In the genomic region with DNA sequence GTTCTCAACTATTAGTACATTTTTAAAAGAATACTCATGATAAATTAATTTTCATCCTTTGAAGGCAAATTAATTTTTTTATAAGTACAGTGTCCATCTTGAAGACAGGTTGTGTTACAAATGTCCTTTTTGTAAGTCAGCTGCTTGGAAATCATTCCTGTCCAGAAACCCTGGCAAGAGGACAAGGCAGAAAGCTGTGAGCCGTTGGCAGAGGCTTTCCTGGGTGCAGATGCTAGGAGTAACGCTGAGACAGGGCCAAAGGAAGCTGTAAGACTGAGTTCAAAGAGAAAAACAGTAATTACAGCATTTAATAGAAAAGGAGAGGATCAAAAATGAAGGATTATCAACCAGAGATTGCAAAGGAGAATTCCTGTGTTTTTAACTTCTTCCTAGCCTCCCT, we compare ENCODE assay signal across 18 mouse cellular contexts. TPM values are rescaled to one million over a fixed set of nuclear protein-coding genes. Genes with fewer than 3 reads are reported as not detected.
DNase-seq lines count a peak whose midpoint lies in the region; ATAC-seq and TF ChIP-seq lines count a peak whose summit lies in the region.
"Had no signal": no experiment of that assay in that cellular context is flagged by ENCODE, and none has a peak within 500 bp of the region (broad histone marks: within the 10 kb centered on the region; RNA-seq: fewer than 3 reads in every experiment).

No protein-coding gene starts in this region.

- H3K4me1 ChIP-seq in hindbrain, embryonic 14.5 days (replicated peaks; ENCODE audit: control insufficient read depth, insufficient read depth, low read length) = no peaks in the 10 kb centered on the region
- H3K4me1 ChIP-seq in hindbrain, embryonic 13.5 days (replicated peaks) = no peaks in the 10 kb centered on the region
- no peaks in the 10 kb centered on the region for H3K4me1 ChIP-seq in intestine, embryonic 16.5 days (ENCODE audit: control insufficient read depth, insufficient read depth, low read length)
- H3K4me1 ChIP-seq: embryonic facial prominence, embryonic 10.5 days; intestine, embryonic 15.5 days; neural tube, embryonic 13.5 days had no signal

- no peak overlapping the region for H3K4me2 ChIP-seq in hindbrain, embryonic 14.5 days (replicated peaks)
- H3K4me2 ChIP-seq in hindbrain, embryonic 13.5 days = no peak overlapping the region
- H3K4me2 ChIP-seq in intestine, embryonic 16.5 days (ENCODE audit: low read depth, low read length) = no peak overlapping the region
- H3K4me2 ChIP-seq: intestine, embryonic 15.5 days; liver, embryonic 13.5 days; neural tube, embryonic 13.5 days had no signal

- TF ChIP-seq POLR2A in brain, embryonic 14.5 days (IDR thresholded peaks at IDR 0.05; ENCODE audit: borderline replicate concordance, extremely low read depth, insufficient read depth, insufficient read length, poor library complexity, severe bottlenecking) = no peak

- H3K27ac ChIP-seq in hindbrain, embryonic 14.5 days = peak overlapping the region; percentile 38; the same call in 1 of the 2 replicates
- H3K27ac ChIP-seq in hindbrain, embryonic 13.5 days = no peak overlapping the region
- H3K27ac ChIP-seq in gastrocnemius, adult 2 months = peak overlapping the region; percentile 86
- H3K27ac ChIP-seq in intestine, embryonic 16.5 days (ENCODE audit: low read length) = no peak overlapping the region
- H3K27ac ChIP-seq: embryonic facial prominence, embryonic 10.5 days; heart, adult 2 months; intestine, embryonic 15.5 days; liver, embryonic 13.5 days; neural tube, embryonic 13.5 days had no signal

- no peak overlapping the region for H3K4me3 ChIP-seq in hindbrain, embryonic 14.5 days (replicated peaks; ENCODE audit: low read length)
- no peak overlapping the region for H3K4me3 ChIP-seq in hindbrain, embryonic 13.5 days
- no peak overlapping the region for H3K4me3 ChIP-seq in gastrocnemius, adult 2 months
- no peak overlapping the region for H3K4me3 ChIP-seq in intestine, embryonic 16.5 days (ENCODE audit: low read length)
- H3K4me3 ChIP-seq: embryonic facial prominence, embryonic 10.5 days; erythroblast, embryonic 14.5 days; heart, adult 2 months; intestine, embryonic 15.5 days; liver, embryonic 13.5 days; neural tube, embryonic 13.5 days had no signal

- peaks cover 58% of the 10 kb centered on the region for H3K36me3 ChIP-seq in hindbrain, embryonic 14.5 days (replicated peaks; ENCODE audit: control insufficient read depth, insufficient read depth)
- H3K36me3 ChIP-seq in hindbrain, embryonic 13.5 days = peaks cover 40% of the 10 kb centered on the region
- H3K36me3 ChIP-seq in intestine, embryonic 16.5 days (ENCODE audit: control insufficient read depth, insufficient read depth, low read length) = 0 out of 2 replicates have a peak, but pooled peaks cover 18% of the 10 kb centered on the region

- H3K9me3 ChIP-seq in hindbrain, embryonic 14.5 days (ENCODE audit: control insufficient read depth, low read length) = no peaks in the 10 kb centered on the region
- no peaks in the 10 kb centered on the region for H3K9me3 ChIP-seq in hindbrain, embryonic 13.5 days
- H3K9me3 ChIP-seq in intestine, embryonic 16.5 days (ENCODE audit: control insufficient read depth, low read length) = no peaks in the 10 kb centered on the region
- H3K9me3 ChIP-seq: embryonic facial prominence, embryonic 10.5 days; intestine, embryonic 15.5 days; liver, embryonic 13.5 days; neural tube, embryonic 13.5 days had no signal

- TF ChIP-seq CTCF in brain, embryonic 14.5 days (IDR thresholded peaks at IDR 0.05; ENCODE audit: borderline replicate concordance, extremely low read depth, insufficient read depth, insufficient read length) = no peak
- no peak for TF ChIP-seq CTCF in gastrocnemius, adult 2 months (IDR thresholded peaks at IDR 0.05)

- intact Hi-C loops in gastrocnemius, adult 2 months (cut with DNase I) = no loop called here

- H3K27me3 ChIP-seq in hindbrain, embryonic 14.5 days (ENCODE audit: control insufficient read depth, insufficient read depth, low read length) = no peaks in the 10 kb centered on the region
- no peaks in the 10 kb centered on the region for H3K27me3 ChIP-seq in hindbrain, embryonic 13.5 days
- no peaks in the 10 kb centered on the region for H3K27me3 ChIP-seq in intestine, embryonic 16.5 days (replicated peaks; ENCODE audit: control insufficient read depth, insufficient read depth, low read length)
- H3K27me3 ChIP-seq: intestine, embryonic 15.5 days; liver, embryonic 13.5 days; neural tube, embryonic 13.5 days; Patski had no signal

- WGBS in hindbrain, embryonic 14.5 days = 78% methylated on average over 2 of the region's 2 CpGs
- WGBS in hindbrain, embryonic 13.5 days = 81% methylated on average over 2 of the region's 2 CpGs
- WGBS in intestine, embryonic 16.5 days = 58% methylated on average over 2 of the region's 2 CpGs

- DNase-seq in cerebellum, adult 11-12 months = peak; percentile 32
- no peak for DNase-seq in hindbrain, embryonic 14.5 days (ENCODE audit: low spot score)
- peak; percentile 75 for DNase-seq in brain, embryonic 14.5 days (ENCODE audit: low read depth)
- peak; percentile 85 for DNase-seq in gastrocnemius, adult 2 months
- no peak for DNase-seq in kidney, adult 18-20 months
- DNase-seq: kidney, postnatal 25 days; liver, embryonic 13.5 days; right cerebral cortex, postnatal 25 days had no signal

- no peak for ATAC-seq in cerebellum, adult (ENCODE audit: insufficient number of reproducible peaks, low FRiP score, low TSS enrichment)
- ATAC-seq in hindbrain, embryonic 14.5 days (ENCODE audit: low FRiP score) = no peak
- ATAC-seq in hindbrain, embryonic 13.5 days (ENCODE audit: low FRiP score) = no peak
- no peak for ATAC-seq in intestine, embryonic 16.5 days
- ATAC-seq: intestine, embryonic 15.5 days; lung, postnatal 0 days; Patski had no signal

- H3K9ac ChIP-seq in hindbrain, embryonic 14.5 days = no peak overlapping the region
- no peak overlapping the region for H3K9ac ChIP-seq in hindbrain, embryonic 13.5 days
- H3K9ac ChIP-seq in intestine, embryonic 16.5 days (ENCODE audit: low read depth, low read length) = no peak overlapping the region
- H3K9ac ChIP-seq: intestine, embryonic 15.5 days; liver, embryonic 13.5 days; neural tube, embryonic 13.5 days had no signal

RNA-seq across cellular contexts. Expression of gene Nedd4, which starts 48.3 kb away (rescaled TPM):
- 478 and 513 TPM in 2 replicates for polyA plus RNA-seq in hindbrain, embryonic 14.5 days (2014; fragmentation: Nextera tagmentation; extraction: Ambion mirVana)
- 514 and 518 TPM in 2 replicates for polyA plus RNA-seq in hindbrain, embryonic 13.5 days (2015; fragmentation: Nextera tagmentation; extraction: Ambion mirVana)
- polyA plus RNA-seq in brain, embryonic 14.5 days (2012; rRNA removed) = 459 and 612 TPM in 2 replicates
- total RNA-seq in gastrocnemius, adult 2 months (2021) = 100 to 1,000 TPM; 273 to 325 TPM
- polyA plus RNA-seq in intestine, embryonic 16.5 days (2015; fragmentation: Nextera tagmentation; extraction: Ambion mirVana) = 397 and 409 TPM in 2 replicates

Comparison
In these comparisons a context has a peak if more than half of its experiments do, and no peak if none do; other contexts are left out.
1. H3K27ac ChIP-seq: peak in hindbrain, embryonic 14.5 days (single experiment) and gastrocnemius, adult 2 months (single experiment); none in hindbrain, embryonic 13.5 days (single experiment) and intestine, embryonic 16.5 days (single experiment).
2. DNase-seq: peak in cerebellum, adult 11-12 months (single experiment), brain, embryonic 14.5 days (single experiment) and gastrocnemius, adult 2 months (single experiment); none in hindbrain, embryonic 14.5 days (single experiment) and kidney, adult 18-20 months (single experiment).